9 mouse cellular contexts compared by ENCODE assay signal in genomic region chr14:54492345-54493131, GRCm38 (mm10). TPM values are rescaled to one million over a fixed set of nuclear protein-coding genes. Genes with fewer than 3 reads are reported as not detected.
DNase-seq lines count a peak whose midpoint lies in the region; ATAC-seq lines count a peak whose summit lies in the region.
"Had no signal": no experiment of that assay in that cellular context is flagged by ENCODE, and none has a peak within 500 bp of the region (broad histone marks: within the 10 kb centered on the region; RNA-seq: fewer than 3 reads in every experiment).

No protein-coding gene starts in this region.

- no peaks in the 10 kb centered on the region for H3K9me3 ChIP-seq in hindbrain, embryonic 16.5 days (ENCODE audit: control insufficient read depth, low read length)
- H3K9me3 ChIP-seq: limb, embryonic 13.5 days had no signal

- H3K27me3 ChIP-seq in hindbrain, embryonic 16.5 days (replicated peaks; ENCODE audit: control insufficient read depth, insufficient read depth, low read length): no peaks in the 10 kb centered on the region
- H3K27me3 ChIP-seq: limb, embryonic 13.5 days had no signal

- H3K4me3 ChIP-seq in hindbrain, embryonic 16.5 days (ENCODE audit: low read length): no peak overlapping the region
- H3K4me3 ChIP-seq: limb, embryonic 13.5 days had no signal

- H3K4me1 ChIP-seq in hindbrain, embryonic 16.5 days (ENCODE audit: control insufficient read depth, insufficient read depth, low read depth, low read length): no peaks in the 10 kb centered on the region
- H3K4me1 ChIP-seq: limb, embryonic 13.5 days had no signal

- DNase-seq in adrenal gland, postnatal 36 days: peak; percentile 52 to 54
- no peak for DNase-seq in adrenal gland, postnatal 4 days (ENCODE audit: low spot score in 2 of 2)
- peak; percentile 71 to 75 for DNase-seq in right cerebral cortex, adult 2 months (ENCODE audit: low spot score in 2 of 2)
- no peak for DNase-seq in right cerebral cortex, postnatal 10 days (ENCODE audit: low spot score in 2 of 2)
- DNase-seq in natural killer cell, adult 2 months (ENCODE audit: low spot score in 2 of 2): peak; percentile 41 to 42
- DNase-seq in urinary bladder, adult 18-20 months (ENCODE audit: low spot score in 2 of 2): no peak

- H3K27ac ChIP-seq in hindbrain, embryonic 16.5 days (ENCODE audit: low read depth, low read length): no peak overlapping the region
- H3K27ac ChIP-seq: limb, embryonic 13.5 days had no signal

- no peak overlapping the region for H3K9ac ChIP-seq in hindbrain, embryonic 16.5 days (ENCODE audit: low read depth, low read length)
- H3K9ac ChIP-seq: limb, embryonic 13.5 days had no signal

- no peaks in the 10 kb centered on the region for H3K36me3 ChIP-seq in hindbrain, embryonic 16.5 days (ENCODE audit: control insufficient read depth, insufficient read depth, low read length)
- H3K36me3 ChIP-seq: limb, embryonic 13.5 days had no signal

- no peak overlapping the region for H3K4me2 ChIP-seq in hindbrain, embryonic 16.5 days (ENCODE audit: low read length)
- H3K4me2 ChIP-seq: limb, embryonic 13.5 days had no signal

- peak; percentile 80 for ATAC-seq in granulocyte monocyte progenitor cell, adult 5-6 weeks (replicated peaks; ENCODE audit: poor library complexity, severe bottlenecking)
- no peak for ATAC-seq in hindbrain, embryonic 16.5 days

- WGBS in hindbrain, embryonic 16.5 days: 70% methylated on average over 18 of the region's 18 CpGs

RNA-seq across cellular contexts. Expression of gene Rem2, which starts 16.6 kb away (rescaled TPM):
- total RNA-seq in adrenal gland, postnatal 36 days (2021): under 1 TPM; 0.66 to 0.79 TPM
- total RNA-seq in adrenal gland, postnatal 4 days (2021): 1 to 10 TPM; 1.6 to 2.3 TPM
- total RNA-seq in granulocyte monocyte progenitor cell, adult 5-6 weeks (2014; fragmentation: Nextera tagmentation): not detected in 2 replicates
- total RNA-seq in granulocyte monocyte progenitor cell, adult 5-6 weeks (2017): not detected in 2 replicates
- 38.5 and 39.5 TPM in 2 replicates for polyA plus RNA-seq in hindbrain, embryonic 16.5 days (2015; fragmentation: Nextera tagmentation; extraction: Ambion mirVana)

RNA-seq across cellular contexts. Expression of gene Prmt5, which starts 24.8 kb away (rescaled TPM):
- total RNA-seq in adrenal gland, postnatal 36 days (2021): 10 to 100 TPM; 43.8 to 51.3 TPM
- 10 to 100 TPM; 47.0 to 51.8 TPM for total RNA-seq in adrenal gland, postnatal 4 days (2021)
- 69.5 and 89.4 TPM in 2 replicates for total RNA-seq in granulocyte monocyte progenitor cell, adult 5-6 weeks (2014; fragmentation: Nextera tagmentation)
- 57.4 and 68.2 TPM in 2 replicates for total RNA-seq in granulocyte monocyte progenitor cell, adult 5-6 weeks (2017)
- polyA plus RNA-seq in hindbrain, embryonic 16.5 days (2015; fragmentation: Nextera tagmentation; extraction: Ambion mirVana): 93.2 and 103 TPM in 2 replicates

RNA-seq across cellular contexts. Expression of gene Lrp10, which starts 28.6 kb away (rescaled TPM):
- 100 to 1,000 TPM; 106 to 131 TPM for total RNA-seq in adrenal gland, postnatal 36 days (2021)
- total RNA-seq in adrenal gland, postnatal 4 days (2021): 10 to 100 TPM; 77.0 to 88.0 TPM
- 37.3 and 41.5 TPM in 2 replicates for total RNA-seq in granulocyte monocyte progenitor cell, adult 5-6 weeks (2014; fragmentation: Nextera tagmentation)
- 20.0 and 23.7 TPM in 2 replicates for total RNA-seq in granulocyte monocyte progenitor cell, adult 5-6 weeks (2017)
- 31.4 and 35.6 TPM in 2 replicates for polyA plus RNA-seq in hindbrain, embryonic 16.5 days (2015; fragmentation: Nextera tagmentation; extraction: Ambion mirVana)

Comparison
In these comparisons a context has a peak if more than half of its experiments do, and no peak if none do; other contexts are left out.
1. DNase-seq: peak in adrenal gland, postnatal 36 days (2 of 2), right cerebral cortex, adult 2 months (2 of 2) and natural killer cell, adult 2 months (2 of 2); none in adrenal gland, postnatal 4 days (0 of 2), right cerebral cortex, postnatal 10 days (0 of 2) and urinary bladder, adult 18-20 months (0 of 2).